Mouse (Mus musculus): ENCODE results near the gene St6galnac3.

- no peak for TF ChIP-seq POLR2A (IDR thresholded peaks at IDR 0.05; ENCODE audit: low read depth, low read length)
- no peak for TF ChIP-seq CTCF (IDR thresholded peaks at IDR 0.05; ENCODE audit: borderline replicate concordance, insufficient read depth, low read length)
These were observed 525.7 kb downstream of the St6galnac3 start for GRCm38 (mm10) chr3:153199251-153199650.

Measured in embryonic fibroblast, embryonic 13.5 days (primary cell).